Mouse (Mus musculus): ENCODE measurements around the gene Arfrp1.

The Arfrp1 gene

GRCm38 (mm10) chr2:181364860-181365596, at the start of gene Arfrp1, which contains the start of gene Zgpat:
Arfrp1 (minus strand) TSS chr2:181365404.
Zgpat (plus strand) TSS chr2:181364928.
- DNase-seq (ENCODE audit: low spot score) = peak; percentile 83

GRCm38 (mm10) chr2:181413141-181413540, 47.9 kb upstream of the Arfrp1 start:
- DNase-seq (ENCODE audit: low spot score) = no peak

- peak; percentile 35 for DNase-seq (ENCODE audit: low spot score)
These were observed 45.7 kb upstream of the Arfrp1 start for GRCm38 (mm10) chr2:181410760-181411473.

GRCm38 (mm10) chr2:181409643-181410042, 44.4 kb upstream of the Arfrp1 start:
- no peak for DNase-seq (ENCODE audit: low spot score)

- no peak for DNase-seq (ENCODE audit: low spot score)
These were observed 38.5 kb upstream of the Arfrp1 start for GRCm38 (mm10) chr2:181403722-181404121.

GRCm38 (mm10) chr2:181401497-181401896, 36.3 kb upstream of the Arfrp1 start:
- no peak for DNase-seq (ENCODE audit: low spot score)

GRCm38 (mm10) chr2:181397207-181397761, 32.1 kb upstream of the Arfrp1 start:
- DNase-seq (ENCODE audit: low spot score) = no peak

- no peak for DNase-seq (ENCODE audit: low spot score)
These were observed 28.9 kb upstream of the Arfrp1 start for GRCm38 (mm10) chr2:181394086-181394485.

GRCm38 (mm10) chr2:181392600-181393213, 27.5 kb upstream of the Arfrp1 start:
- peak; percentile 85 for DNase-seq (ENCODE audit: low spot score)

- no peak for DNase-seq (ENCODE audit: low spot score)
These were observed 26.3 kb upstream of the Arfrp1 start for GRCm38 (mm10) chr2:181391541-181391940.

GRCm38 (mm10) chr2:181391022-181391421, 25.8 kb upstream of the Arfrp1 start:
- DNase-seq (ENCODE audit: low spot score) = no peak

- DNase-seq (ENCODE audit: low spot score) = no peak
These were observed 25.1 kb upstream of the Arfrp1 start for GRCm38 (mm10) chr2:181390136-181390870.

- no peak for DNase-seq (ENCODE audit: low spot score)
These were observed 21.5 kb upstream of the Arfrp1 start for GRCm38 (mm10) chr2:181386663-181387210.

GRCm38 (mm10) chr2:181385885-181386284, 20.7 kb upstream of the Arfrp1 start:
- no peak for DNase-seq (ENCODE audit: low spot score)

- DNase-seq (ENCODE audit: low spot score) = no peak
These were observed 19.8 kb upstream of the Arfrp1 start for GRCm38 (mm10) chr2:181384919-181385391.

- no peak for DNase-seq (ENCODE audit: low spot score)
These were observed 19.3 kb upstream of the Arfrp1 start for GRCm38 (mm10) chr2:181384463-181384862.

GRCm38 (mm10) chr2:181381631-181382306, 16.6 kb upstream of the Arfrp1 start:
- no peak for DNase-seq (ENCODE audit: low spot score)

- DNase-seq (ENCODE audit: low spot score) = no peak
These were observed 15.9 kb upstream of the Arfrp1 start for GRCm38 (mm10) chr2:181381107-181381506.

- DNase-seq (ENCODE audit: low spot score) = no peak
These were observed 15.0 kb upstream of the Arfrp1 start for GRCm38 (mm10) chr2:181380251-181380650.

GRCm38 (mm10) chr2:181379778-181380177, 14.6 kb upstream of the Arfrp1 start, which contains the start of gene Lime1:
Lime1 (plus strand) TSS chr2:181380078.
- DNase-seq (ENCODE audit: low spot score) = no peak

GRCm38 (mm10) chr2:181378701-181379100, 13.5 kb upstream of the Arfrp1 start:
- DNase-seq (ENCODE audit: low spot score) = no peak
